In genomic region chr2:170707672-170708071, GRCm38 (mm10) we compare ENCODE assay signal across 25 mouse cellular contexts. TPM values are rescaled to one million over a fixed set of nuclear protein-coding genes. Genes with fewer than 3 reads are reported as not detected.
DNase-seq lines count a peak whose midpoint lies in the region; ATAC-seq and TF ChIP-seq lines count a peak whose summit lies in the region.
"Had no signal": no experiment of that assay in that cellular context is flagged by ENCODE, and none has a peak within 500 bp of the region (broad histone marks: within the 10 kb centered on the region; RNA-seq: fewer than 3 reads in every experiment).

No protein-coding gene starts in this region.

- H3K9ac ChIP-seq in heart, adult 2 months (ENCODE audit: low read depth, low read length): no peak overlapping the region
- no peak overlapping the region for H3K9ac ChIP-seq in lung, embryonic 14.5 days
- H3K9ac ChIP-seq: embryonic facial prominence, embryonic 12.5 days; hindbrain, embryonic 12.5 days; limb, embryonic 15.5 days; lung, embryonic 15.5 days; neural tube, embryonic 15.5 days had no signal

- H3K79me2 ChIP-seq in heart, adult 2 months (replicated peaks; ENCODE audit: control insufficient read depth, insufficient read depth, low read length): no peaks in the 10 kb centered on the region

- no peak overlapping the region for H3K4me2 ChIP-seq in lung, embryonic 14.5 days
- H3K4me2 ChIP-seq: embryonic facial prominence, embryonic 12.5 days; hindbrain, embryonic 12.5 days; limb, embryonic 15.5 days; lung, embryonic 15.5 days; neural tube, embryonic 15.5 days had no signal

- WGBS in heart, adult 2 months: 80% methylated on average over 3 of the region's 3 CpGs
- 85% methylated on average over 3 of the region's 3 CpGs for WGBS in lung, embryonic 14.5 days
- 86% methylated on average over 3 of the region's 3 CpGs for WGBS in kidney, adult 2 months

- TF ChIP-seq POLR2A in heart, adult 2 months (IDR thresholded peaks at IDR 0.05; ENCODE audit: insufficient read depth, low read depth, low read length): no peak
- no peak for TF ChIP-seq POLR2A in kidney, adult 2 months (IDR thresholded peaks at IDR 0.05; ENCODE audit: low read depth, low read length)

- intact Hi-C loops in heart, adult 2 months (cut with DNase I): no loop called here

- no peak overlapping the region for H3K27ac ChIP-seq in heart, adult 2 months
- H3K27ac ChIP-seq in lung, embryonic 14.5 days (ENCODE audit: low read depth): no peak overlapping the region
- H3K27ac ChIP-seq in kidney, adult 2 months (ENCODE audit: insufficient read depth, low read depth, low read length): no peak overlapping the region
- H3K27ac ChIP-seq: embryonic facial prominence, embryonic 12.5 days; heart, embryonic 10.5 days; hindbrain, embryonic 12.5 days; limb, embryonic 15.5 days; lung, embryonic 15.5 days; neural tube, embryonic 15.5 days had no signal

- no peak for TF ChIP-seq EP300 in heart, adult 2 months (IDR thresholded peaks at IDR 0.05; ENCODE audit: insufficient read depth, low read depth, low read length)

- H3K27me3 ChIP-seq in heart, adult 2 months (ENCODE audit: control insufficient read depth, insufficient read depth, low read length): no peaks in the 10 kb centered on the region
- H3K27me3 ChIP-seq in lung, embryonic 14.5 days (ENCODE audit: insufficient read depth, low read length): no peaks in the 10 kb centered on the region
- no peaks in the 10 kb centered on the region; the same call in 1 of the 2 replicates for H3K27me3 ChIP-seq in kidney, adult 2 months (replicated peaks; ENCODE audit: control insufficient read depth, insufficient read depth, low read length)
- H3K27me3 ChIP-seq: embryonic facial prominence, embryonic 12.5 days; hindbrain, embryonic 12.5 days; limb, embryonic 15.5 days; lung, embryonic 15.5 days; neural tube, embryonic 15.5 days had no signal

- H3K4me1 ChIP-seq in heart, adult 2 months (ENCODE audit: control insufficient read depth, insufficient read depth, low read length): no peaks in the 10 kb centered on the region
- H3K4me1 ChIP-seq in lung, embryonic 14.5 days (ENCODE audit: insufficient read depth): no peaks in the 10 kb centered on the region
- H3K4me1 ChIP-seq in kidney, adult 2 months (ENCODE audit: control insufficient read depth, insufficient read depth, low read length): no peaks in the 10 kb centered on the region
- H3K4me1 ChIP-seq: embryonic facial prominence, embryonic 12.5 days; heart, embryonic 10.5 days; hindbrain, embryonic 12.5 days; limb, embryonic 15.5 days; lung, embryonic 15.5 days; neural tube, embryonic 15.5 days had no signal

- H3K36me3 ChIP-seq in heart, adult 2 months (ENCODE audit: control insufficient read depth, insufficient read depth, low read length): no peaks in the 10 kb centered on the region
- H3K36me3 ChIP-seq in lung, embryonic 14.5 days (ENCODE audit: insufficient read depth): no peaks in the 10 kb centered on the region
- H3K36me3 ChIP-seq in kidney, adult 2 months (ENCODE audit: control insufficient read depth, insufficient read depth, low read length): no peaks in the 10 kb centered on the region
- H3K36me3 ChIP-seq: embryonic facial prominence, embryonic 12.5 days; heart, embryonic 10.5 days; hindbrain, embryonic 12.5 days; limb, embryonic 15.5 days; lung, embryonic 15.5 days; neural tube, embryonic 15.5 days had no signal

- no peak for ATAC-seq in lung, embryonic 14.5 days (ENCODE audit: insufficient read depth)
- ATAC-seq in megakaryocyte progenitor cell, adult 5-6 weeks (replicated peaks; ENCODE audit: poor library complexity): 0 out of 2 replicates have a peak, but pooled peaks have one; percentile 37
- ATAC-seq: intestine, embryonic 16.5 days had no signal

- H3K9me3 ChIP-seq in lung, embryonic 14.5 days (ENCODE audit: low read depth, low read length): no peaks in the 10 kb centered on the region
- H3K9me3 ChIP-seq: embryonic facial prominence, embryonic 12.5 days; heart, embryonic 10.5 days; hindbrain, embryonic 12.5 days; limb, embryonic 15.5 days; lung, embryonic 15.5 days; neural tube, embryonic 15.5 days had no signal

- DNase-seq in heart, adult 2 months: no peak
- DNase-seq in heart, adult 18-20 months: no peak
- DNase-seq in lung, embryonic 14.5 days: peak; percentile 22
- no peak for DNase-seq in lung, postnatal 36 days
- DNase-seq in NIH3T3 (ENCODE audit: low read depth): peak; percentile 6
- no peak for DNase-seq in spleen, postnatal 14 days (ENCODE audit: low spot score in 2 of 2)
- no peak for DNase-seq in kidney, adult 2 months
- DNase-seq: adrenal gland, postnatal 10 days; B cell, adult 2 months; cerebellum, adult 11-12 months; cerebellum, postnatal 36 days; gastrocnemius, postnatal 14 days; heart, postnatal 10 days; kidney, postnatal 25 days; right cerebral cortex, postnatal 4 days; thymus, postnatal 4 days had no signal

- peak; percentile 29 for TF ChIP-seq CTCF in heart, adult 2 months (IDR thresholded peaks at IDR 0.05)
- TF ChIP-seq CTCF in lung, embryonic 14.5 days (IDR thresholded peaks at IDR 0.05; ENCODE audit: low read depth): peak; percentile 45; the same call in 1 of the 2 replicates
- TF ChIP-seq CTCF in kidney, adult 2 months (conservative IDR thresholded peaks at IDR 0.05; ENCODE audit: insufficient read depth, insufficient read length, low read depth, low read length): no peak

- no peak overlapping the region for H3K4me3 ChIP-seq in heart, adult 2 months
- H3K4me3 ChIP-seq in lung, embryonic 14.5 days (ENCODE audit: low read depth, low read length): no peak overlapping the region
- no peak overlapping the region for H3K4me3 ChIP-seq in kidney, adult 2 months (ENCODE audit: insufficient read depth, low read depth, low read length)
- H3K4me3 ChIP-seq: embryonic facial prominence, embryonic 12.5 days; heart, embryonic 10.5 days; hindbrain, embryonic 12.5 days; limb, embryonic 15.5 days; lung, embryonic 15.5 days; neural tube, embryonic 15.5 days had no signal

RNA-seq across cellular contexts. Expression of gene Dok5, which starts 23.9 kb away (rescaled TPM):
- total RNA-seq in heart, adult 2 months (2021): under 1 TPM in 1 of 2 experiments, not detected in 1; 0.41 TPM
- polyA plus RNA-seq in heart, adult 2 months (2012; rRNA removed): 1.4 and 1.6 TPM in 2 replicates
- under 1 TPM; 0.26 to 0.30 TPM for total RNA-seq in heart, adult 18-20 months (2021)
- polyA plus RNA-seq in lung, embryonic 14.5 days (2014; fragmentation: Nextera tagmentation; extraction: Ambion mirVana): 0.83 and 2.1 TPM in 2 replicates
- 0.25 TPM in 1 of 2 replicates, not detected in the other for total RNA-seq in megakaryocyte progenitor cell, adult 5-6 weeks (2015)
- total RNA-seq in megakaryocyte progenitor cell, adult 5-6 weeks (2017): not detected in 2 replicates
- polyA plus RNA-seq in kidney, adult 2 months (2012; rRNA removed): 0.10 and 0.16 TPM in 2 replicates
- total RNA-seq: megakaryocyte-erythroid progenitor cell, adult 5-6 weeks had no signal

Comparison
In these comparisons a context has a peak if more than half of its experiments do, and no peak if none do; other contexts are left out.
1. DNase-seq: peak in lung, embryonic 14.5 days (single experiment) and NIH3T3 (single experiment); none in heart, adult 2 months (0 of 2), heart, adult 18-20 months (0 of 2), lung, postnatal 36 days (single experiment), spleen, postnatal 14 days (0 of 2) and kidney, adult 2 months (single experiment).